Mouse (Mus musculus) limb, embryonic 14.5 days (tissue): ENCODE measurements around the gene Khsrp. TPM values are rescaled to one million over a fixed set of nuclear protein-coding genes. Genes with fewer than 3 reads are reported as not detected.

ENCODE experiments used
- ATAC-seq: fragments of 200-750 bp; cut with Nextera tagmentation; 2 replicates; pipeline ENCODE4 v1.8.0; 2017; ENCODE audit warnings: low read depth, moderate number of reproducible peaks, moderate TSS enrichment; ENCODE audit not compliant: low FRiP score
- DNase-seq: peaks from one replicate; pipeline ENCODE4 v3.0.0-alpha.2; 2015; ENCODE audit warnings: low spot score
- H3K27ac ChIP-seq: fragments of 300-500 bp; sonication (generic); replicated peaks from 2 replicates; pipeline ENCODE4 v1.5.1; 2014; ENCODE audit warnings: low read depth, mild to moderate bottlenecking, low read length, moderate library complexity, mixed read lengths
- H3K27me3 ChIP-seq: fragments of 300-500 bp; sonication (generic); 2 replicates; pipeline ENCODE4 v1.6.1; 2014; ENCODE audit warnings: low read length, mixed read lengths; ENCODE audit not compliant: control insufficient read depth, insufficient read depth
- H3K36me3 ChIP-seq: fragments of 300-500 bp; sonication (generic); 2 replicates; pipeline ENCODE4 v1.6.1; 2014; ENCODE audit warnings: mild to moderate bottlenecking, low read length, moderate library complexity, mixed read lengths; ENCODE audit not compliant: control insufficient read depth, insufficient read depth
- H3K4me1 ChIP-seq: fragments of 300-500 bp; sonication (generic); 2 replicates; pipeline ENCODE4 v1.6.1; 2014; ENCODE audit warnings: antibody characterized with exemption, low read length, mixed read lengths; ENCODE audit not compliant: control insufficient read depth, insufficient read depth
- H3K4me2 ChIP-seq: fragments of 300-500 bp; sonication (generic); replicated peaks from 2 replicates; pipeline ENCODE4 v1.6.1; 2014; ENCODE audit warnings: low read depth, mild to moderate bottlenecking, low read length, moderate library complexity; ENCODE audit not compliant: severe bottlenecking
- H3K4me3 ChIP-seq: fragments of 300-500 bp; sonication (generic); replicated peaks from 2 replicates; pipeline ENCODE4 v1.5.1; 2014; ENCODE audit warnings: low read length
- H3K9ac ChIP-seq: fragments of 300-500 bp; sonication (generic); 2 replicates; pipeline ENCODE4 v1.6.1; 2014; ENCODE audit warnings: mild to moderate bottlenecking, low read depth, low read length, moderate library complexity; ENCODE audit not compliant: severe bottlenecking
- H3K9me3 ChIP-seq: fragments of 300-500 bp; sonication (generic); 2 replicates; pipeline ENCODE4 v1.6.1; 2016; ENCODE audit warnings: low read length; ENCODE audit not compliant: control insufficient read depth
- POLR2A ChIP-seq: fragments of 200-500 bp; IDR thresholded peaks from 2 replicates; pipeline ENCODE4 v1.8.0; 2012; ENCODE audit warnings: inconsistent platforms, mild to moderate bottlenecking, moderate library complexity, borderline replicate concordance; ENCODE audit not compliant: insufficient read depth, insufficient read length; ENCODE audit errors: extremely low read depth
- WGBS: fragments of 180-500 bp; shearing (Covaris S2); extraction: QIAGEN DNeasy Blood & Tissue Kit; methylation state at CpG from one replicate; pipeline ENCODE4 v1.1.7; 2014; 5-methylcytosine and 5-hydroxymethylcytosine counted together
- polyA plus RNA-seq, 2 experiments: library from polyadenylated mRNA; depleted of rRNA in 1 of 2; stranded (reverse) in 1 of 2; unstranded in 1 of 2; fragments of >200 nt; fragmentation: Nextera tagmentation in 1 of 2; extraction: Ambion mirVana in 1 of 2; gene quantifications; 2 replicates each; pipeline versions ENCODE4 v1.2.1 to v1.2.3; 2012 to 2014

Khsrp gene
- polyA plus RNA-seq, 2 experiments: 49.5 to 115 TPM

GRCm38 (mm10) chr17:56973956-56974707 is 57.2 kb downstream of the Khsrp start:
- H3K9me3 ChIP-seq: no peaks in the 10 kb centered on the region
- no peak overlapping the region for H3K4me3 ChIP-seq
- ATAC-seq (no peak), DNase-seq (no peak)
- 57% methylated on average over 13 of the region's 14 CpGs for WGBS
- H3K4me2 ChIP-seq: no peak overlapping the region
- H3K9ac ChIP-seq: no peak overlapping the region
- H3K36me3 ChIP-seq: no peaks in the 10 kb centered on the region
- no peaks in the 10 kb centered on the region for H3K27me3 ChIP-seq
- H3K4me1 ChIP-seq: no peaks in the 10 kb centered on the region
- no peak for TF ChIP-seq POLR2A
- H3K27ac ChIP-seq: no peak overlapping the region

Other genes starting within 250 kb of the Khsrp start
- 8.2 and 12.1 TPM in 2 replicates for gene Rfx2, start 200.5 kb downstream of the Khsrp start, polyA plus RNA-seq (2012; rRNA removed)
- 4.2 and 4.5 TPM in 2 replicates for gene Rfx2, start 200.5 kb downstream of the Khsrp start, polyA plus RNA-seq (2014; fragmentation: Nextera tagmentation; extraction: Ambion mirVana)
- gene Acsbg2, start 157.1 kb downstream of the Khsrp start, polyA plus RNA-seq (2012; rRNA removed): 0.03 TPM in 1 of 2 replicates, not detected in the other
- gene Acsbg2, start 157.1 kb downstream of the Khsrp start, polyA plus RNA-seq (2014; fragmentation: Nextera tagmentation; extraction: Ambion mirVana): not detected in 2 replicates
- 0.03 and 0.08 TPM in 2 replicates for gene 1700061G19Rik, start 156.0 kb downstream of the Khsrp start, polyA plus RNA-seq (2012; rRNA removed)
- gene 1700061G19Rik, start 156.0 kb downstream of the Khsrp start, polyA plus RNA-seq (2014; fragmentation: Nextera tagmentation; extraction: Ambion mirVana): 0.26 TPM in 2 replicates
- gene Mllt1, start 96.1 kb downstream of the Khsrp start, polyA plus RNA-seq (2012; rRNA removed): 98.3 and 132 TPM in 2 replicates
- gene Mllt1, start 96.1 kb downstream of the Khsrp start, polyA plus RNA-seq (2014; fragmentation: Nextera tagmentation; extraction: Ambion mirVana): 34.5 and 36.3 TPM in 2 replicates
- gene Acer1, start 49.4 kb downstream of the Khsrp start, polyA plus RNA-seq (2012; rRNA removed): 1.0 and 1.5 TPM in 2 replicates
- 1.4 and 5.6 TPM in 2 replicates for gene Acer1, start 49.4 kb downstream of the Khsrp start, polyA plus RNA-seq (2014; fragmentation: Nextera tagmentation; extraction: Ambion mirVana)
- gene Clpp, start 41.2 kb downstream of the Khsrp start, polyA plus RNA-seq (2012; rRNA removed): 139 and 177 TPM in 2 replicates
- gene Clpp, start 41.2 kb downstream of the Khsrp start, polyA plus RNA-seq (2014; fragmentation: Nextera tagmentation; extraction: Ambion mirVana): 150 and 155 TPM in 2 replicates
- 25.1 and 33.9 TPM in 2 replicates for gene Alkbh7, start 34.2 kb downstream of the Khsrp start, polyA plus RNA-seq (2012; rRNA removed)
- gene Alkbh7, start 34.2 kb downstream of the Khsrp start, polyA plus RNA-seq (2014; fragmentation: Nextera tagmentation; extraction: Ambion mirVana): 40.6 and 41.8 TPM in 2 replicates
- not detected in 2 replicates for gene Pspn, start 31.5 kb downstream of the Khsrp start, polyA plus RNA-seq (2012; rRNA removed)
- not detected in 2 replicates for gene Pspn, start 31.5 kb downstream of the Khsrp start, polyA plus RNA-seq (2014; fragmentation: Nextera tagmentation; extraction: Ambion mirVana)
- 37.4 and 68.5 TPM in 2 replicates for gene Gtf2f1, start 20.2 kb downstream of the Khsrp start, polyA plus RNA-seq (2012; rRNA removed)
- gene Gtf2f1, start 20.2 kb downstream of the Khsrp start, polyA plus RNA-seq (2014; fragmentation: Nextera tagmentation; extraction: Ambion mirVana): 54.1 and 60.1 TPM in 2 replicates
- gene Gm17949, start 20.1 kb downstream of the Khsrp start, polyA plus RNA-seq (2012; rRNA removed): 0.05 TPM in 1 of 2 replicates, not detected in the other
- gene Gm17949, start 20.1 kb downstream of the Khsrp start, polyA plus RNA-seq (2014; fragmentation: Nextera tagmentation; extraction: Ambion mirVana): 0.22 and 0.26 TPM in 2 replicates
- gene Slc25a41, start 10.1 kb upstream of the Khsrp start, polyA plus RNA-seq (2012; rRNA removed): 0.13 and 0.18 TPM in 2 replicates
- 0.17 and 0.26 TPM in 2 replicates for gene Slc25a41, start 10.1 kb upstream of the Khsrp start, polyA plus RNA-seq (2014; fragmentation: Nextera tagmentation; extraction: Ambion mirVana)
- gene Crb3, start 27.6 kb upstream of the Khsrp start, polyA plus RNA-seq (2012; rRNA removed): 5.5 and 6.6 TPM in 2 replicates
- 4.6 and 8.3 TPM in 2 replicates for gene Crb3, start 27.6 kb upstream of the Khsrp start, polyA plus RNA-seq (2014; fragmentation: Nextera tagmentation; extraction: Ambion mirVana)
- 26.3 and 32.9 TPM in 2 replicates for gene Slc25a23, start 28.3 kb upstream of the Khsrp start, polyA plus RNA-seq (2012; rRNA removed)
- 5.7 and 8.3 TPM in 2 replicates for gene Slc25a23, start 28.3 kb upstream of the Khsrp start, polyA plus RNA-seq (2014; fragmentation: Nextera tagmentation; extraction: Ambion mirVana)
- 2.0 and 2.5 TPM in 2 replicates for gene Dennd1c, start 47.0 kb upstream of the Khsrp start, polyA plus RNA-seq (2012; rRNA removed)
- 0.97 and 1.9 TPM in 2 replicates for gene Dennd1c, start 47.0 kb upstream of the Khsrp start, polyA plus RNA-seq (2014; fragmentation: Nextera tagmentation; extraction: Ambion mirVana)
- 10.3 and 14.2 TPM in 2 replicates for gene Tubb4a, start 56.3 kb upstream of the Khsrp start, polyA plus RNA-seq (2012; rRNA removed)
- 8.8 and 10.1 TPM in 2 replicates for gene Tubb4a, start 56.3 kb upstream of the Khsrp start, polyA plus RNA-seq (2014; fragmentation: Nextera tagmentation; extraction: Ambion mirVana)
- 10.6 and 11.3 TPM in 2 replicates for gene Tnfsf9, start 73.8 kb upstream of the Khsrp start, polyA plus RNA-seq (2012; rRNA removed)
- gene Tnfsf9, start 73.8 kb upstream of the Khsrp start, polyA plus RNA-seq (2014; fragmentation: Nextera tagmentation; extraction: Ambion mirVana): 6.8 and 7.4 TPM in 2 replicates
- gene Cd70, start 118.3 kb upstream of the Khsrp start, polyA plus RNA-seq (2012; rRNA removed): not detected in 2 replicates
- gene Cd70, start 118.3 kb upstream of the Khsrp start, polyA plus RNA-seq (2014; fragmentation: Nextera tagmentation; extraction: Ambion mirVana): not detected in 2 replicates
- 0.17 and 0.20 TPM in 2 replicates for gene Tnfsf14, start 162.7 kb upstream of the Khsrp start, polyA plus RNA-seq (2012; rRNA removed)
- gene Tnfsf14, start 162.7 kb upstream of the Khsrp start, polyA plus RNA-seq (2014; fragmentation: Nextera tagmentation; extraction: Ambion mirVana): not detected in 2 replicates
- gene C3, start 196.6 kb upstream of the Khsrp start, polyA plus RNA-seq (2012; rRNA removed): 0.85 and 1.6 TPM in 2 replicates
- gene C3, start 196.6 kb upstream of the Khsrp start, polyA plus RNA-seq (2014; fragmentation: Nextera tagmentation; extraction: Ambion mirVana): 0.46 and 0.52 TPM in 2 replicates
- 36.4 and 42.7 TPM in 2 replicates for gene Gpr108, start 216.9 kb upstream of the Khsrp start, polyA plus RNA-seq (2012; rRNA removed)
- 39.6 and 40.8 TPM in 2 replicates for gene Gpr108, start 216.9 kb upstream of the Khsrp start, polyA plus RNA-seq (2014; fragmentation: Nextera tagmentation; extraction: Ambion mirVana)
- 40.5 and 46.9 TPM in 2 replicates for gene Trip10, start 217.9 kb upstream of the Khsrp start, polyA plus RNA-seq (2012; rRNA removed)
- 27.1 and 29.8 TPM in 2 replicates for gene Trip10, start 217.9 kb upstream of the Khsrp start, polyA plus RNA-seq (2014; fragmentation: Nextera tagmentation; extraction: Ambion mirVana)
- 2.6 and 3.3 TPM in 2 replicates for gene Vav1, start 247.6 kb upstream of the Khsrp start, polyA plus RNA-seq (2012; rRNA removed)
- gene Vav1, start 247.6 kb upstream of the Khsrp start, polyA plus RNA-seq (2014; fragmentation: Nextera tagmentation; extraction: Ambion mirVana): 3.8 and 4.6 TPM in 2 replicates